Mouse (Mus musculus): ENCODE measurements at regions not wholly inside any gene's neighbourhood (a gene's known extent, or its start where the extent isn't known, plus 50 kb on each side); places are given as distances from the start of the nearest gene placed in this dataset.

- in situ Hi-C loops (cut with MboI) = no loop called here
Measured at GRCm38 (mm10) chr15:36945309-36945708, 62.3 kb downstream of the Zfp706 start.

- in situ Hi-C loops (cut with MboI) = no loop called here
Measured at GRCm38 (mm10) chr15:36944556-36945171, 62.9 kb downstream of the Zfp706 start.

- in situ Hi-C loops (cut with MboI) = no loop called here
Measured at GRCm38 (mm10) chr15:36943492-36944112, 64.0 kb downstream of the Zfp706 start.

GRCm38 (mm10) chr15:36942261-36942660 lies 65.3 kb downstream of the Zfp706 start:
- in situ Hi-C loops (cut with MboI) = no loop called here

- in situ Hi-C loops (cut with MboI) = no loop called here
Measured at GRCm38 (mm10) chr15:36941741-36942140, 65.8 kb downstream of the Zfp706 start.

- in situ Hi-C loops (cut with MboI) = no loop called here
Measured at GRCm38 (mm10) chr15:36939608-36940007, 68.0 kb downstream of the Zfp706 start.

- in situ Hi-C loops (cut with MboI) = no loop called here
Measured at GRCm38 (mm10) chr15:36939153-36939552, 68.4 kb downstream of the Zfp706 start.

GRCm38 (mm10) chr15:36938511-36939150 lies 68.9 kb downstream of the Zfp706 start:
- in situ Hi-C loops (cut with MboI) = no loop called here

- in situ Hi-C loops (cut with MboI) = no loop called here
Measured at GRCm38 (mm10) chr15:36937757-36938498, 69.6 kb downstream of the Zfp706 start.

GRCm38 (mm10) chr15:36937067-36937657 lies 70.4 kb downstream of the Zfp706 start:
- in situ Hi-C loops (cut with MboI) = no loop called here

GRCm38 (mm10) chr15:36934801-36935200 lies 72.8 kb downstream of the Zfp706 start:
- in situ Hi-C loops (cut with MboI) = loop anchor here (5.0 kb wide), 1 partner anchor 142 kb away; no protein-coding TSS in a partner anchor

GRCm38 (mm10) chr15:36933581-36933991 lies 74.0 kb downstream of the Zfp706 start:
- in situ Hi-C loops (cut with MboI) = loop anchor here (5.0 kb wide), 1 partner anchor 141 kb away; no protein-coding TSS in a partner anchor

- in situ Hi-C loops (cut with MboI) = loop anchor here (5.0 kb wide), 1 partner anchor 139 kb away; no protein-coding TSS in a partner anchor
Measured at GRCm38 (mm10) chr15:36931460-36931859, 76.1 kb downstream of the Zfp706 start.

GRCm38 (mm10) chr15:36930433-36930832 lies 77.1 kb downstream of the Zfp706 start:
- in situ Hi-C loops (cut with MboI) = loop anchor here (5.0 kb wide), 1 partner anchor 138 kb away; no protein-coding TSS in a partner anchor

- in situ Hi-C loops (cut with MboI) = loop anchor here (5.0 kb wide), 1 partner anchor 137 kb away; no protein-coding TSS in a partner anchor
Measured at GRCm38 (mm10) chr15:36929786-36930185, 77.8 kb downstream of the Zfp706 start.

GRCm38 (mm10) chr15:36929088-36929487 lies 78.5 kb downstream of the Zfp706 start:
- in situ Hi-C loops (cut with MboI) = no loop called here

- in situ Hi-C loops (cut with MboI) = no loop called here
Measured at GRCm38 (mm10) chr15:36928678-36929077, 78.9 kb downstream of the Zfp706 start.

GRCm38 (mm10) chr15:36927436-36927835 lies 80.1 kb downstream of the Zfp706 start:
- in situ Hi-C loops (cut with MboI) = no loop called here

GRCm38 (mm10) chr15:36924171-36924570 lies 83.4 kb downstream of the Zfp706 start:
- in situ Hi-C loops (cut with MboI) = no loop called here

GRCm38 (mm10) chr15:36921384-36921783 lies 86.2 kb downstream of the Zfp706 start:
- in situ Hi-C loops (cut with MboI) = no loop called here

GRCm38 (mm10) chr15:36920886-36921285 lies 86.7 kb downstream of the Zfp706 start:
- in situ Hi-C loops (cut with MboI) = no loop called here

GRCm38 (mm10) chr15:36919704-36920103 lies 87.9 kb downstream of the Zfp706 start:
- in situ Hi-C loops (cut with MboI) = no loop called here
